Mouse (Mus musculus) liver, embryonic 14.5 days (tissue): Measurements from ENCODE around the gene Glt6d1. TPM values are rescaled to one million over a fixed set of nuclear protein-coding genes. Genes with fewer than 3 reads are reported as not detected.

Experiments
- ATAC-seq: fragments of 200-750 bp; cut with Nextera tagmentation; 2 replicates; pipeline ENCODE4 v1.8.0; 2017; ENCODE audit warnings: moderate number of reproducible peaks, mild to moderate bottlenecking, moderate library complexity; ENCODE audit not compliant: insufficient read depth
- DNase-seq, 3 experiments: peaks; one replicate each; pipeline ENCODE4 v3.0.0-alpha.2; 2012 to 2013; ENCODE audit warnings: low read depth in 3 of 3, low spot score in 3 of 3
- H3K27ac ChIP-seq: fragments of 300-500 bp; sonication (generic); 2 replicates; pipeline ENCODE4 v1.5.1; 2014; ENCODE audit warnings: moderate library complexity, mild to moderate bottlenecking, control low read depth, inconsistent platforms
- H3K27me3 ChIP-seq: fragments of 300-500 bp; sonication (generic); 2 replicates; pipeline ENCODE4 v1.6.1; 2014; ENCODE audit warnings: mild to moderate bottlenecking, low read length, moderate library complexity; ENCODE audit not compliant: control insufficient read depth, insufficient read depth
- H3K36me3 ChIP-seq: fragments of 300-500 bp; sonication (generic); replicated peaks from 2 replicates; pipeline ENCODE4 v1.6.1; 2014; ENCODE audit warnings: low read depth; ENCODE audit not compliant: control insufficient read depth, insufficient read depth
- H3K4me1 ChIP-seq, 2 experiments: fragments of 200-500 bp in 1 of 2; fragments of 300-500 bp in 1 of 2; sonication (generic) in 1 of 2; replicated peaks; 2 replicates each; pipeline ENCODE4 v1.6.1; 2012 to 2014; ENCODE audit warnings: antibody characterized with exemption in 1 of 2, inconsistent platforms in 1 of 2, low read length in 1 of 2; ENCODE audit not compliant: control insufficient read depth in 2 of 2, insufficient read depth in 2 of 2
- H3K4me2 ChIP-seq: fragments of 300-500 bp; sonication (generic); 2 replicates; pipeline ENCODE4 v1.6.1; 2014; ENCODE audit warnings: low read depth, mild to moderate bottlenecking, control low read depth, moderate library complexity
- H3K4me3 ChIP-seq, 2 experiments: fragments of 200-500 bp in 1 of 2; fragments of 300-500 bp in 1 of 2; sonication (generic) in 1 of 2; 2 replicates each; pipeline ENCODE4 v1.5.1; 2012 to 2014; ENCODE audit warnings: low read depth in 2 of 2, low read length in 2 of 2, mild to moderate bottlenecking in 2 of 2, control low read depth in 1 of 2, inconsistent platforms in 1 of 2, moderate library complexity in 1 of 2; ENCODE audit not compliant: insufficient read depth in 1 of 2
- H3K9ac ChIP-seq: fragments of 300-500 bp; sonication (generic); replicated peaks from 2 replicates; pipeline ENCODE4 v1.6.1; 2014; ENCODE audit warnings: mild to moderate bottlenecking, control low read depth, moderate library complexity
- H3K9me3 ChIP-seq: fragments of 300-500 bp; sonication (generic); 2 replicates; pipeline ENCODE4 v1.6.1; 2016; ENCODE audit warnings: low read length, mixed read lengths; ENCODE audit not compliant: control insufficient read depth
- CTCF ChIP-seq: IDR thresholded peaks from 2 replicates; pipeline ENCODE4 v1.5.1; 2016; ENCODE audit warnings: antibody characterized with exemption, low read depth, control low read depth
- EP300 ChIP-seq: IDR thresholded peaks from 2 replicates; pipeline ENCODE4 v1.6.1; 2016; ENCODE audit warnings: antibody characterized with exemption, low read depth
- WGBS: fragments of 180-500 bp; shearing (Covaris S2); extraction: QIAGEN DNeasy Blood & Tissue Kit; methylation state at CpG from one replicate; pipeline ENCODE4 v1.1.7; 2014; ENCODE audit not compliant: insufficient replicate concordance; 5-methylcytosine and 5-hydroxymethylcytosine counted together
- polyA plus RNA-seq, 2 experiments: library from polyadenylated mRNA; depleted of rRNA in 1 of 2; stranded (reverse) in 1 of 2; unstranded in 1 of 2; fragments of >200 nt; fragmentation: Nextera tagmentation in 1 of 2; extraction: Ambion mirVana in 1 of 2; gene quantifications; 2 replicates each; pipeline versions ENCODE4 v1.2.1 to v1.2.3; 2012 to 2014

Gene Glt6d1
- polyA plus RNA-seq, 2 experiments = not detected

- TF ChIP-seq CTCF (no peak), EP300 (no peak)
- Histone ChIP-seq H3K9ac (no peak overlapping the region), H3K4me1 (no peaks in the 10 kb centered on the region), H3K27me3 (no peaks in the 10 kb centered on the region), H3K36me3 (no peaks in the 10 kb centered on the region), H3K4me3 (no peak overlapping the region), H3K27ac (no peak overlapping the region), H3K4me2 (no peak overlapping the region), H3K9me3 (no peaks in the 10 kb centered on the region)
- ATAC-seq (no peak), DNase-seq (no peak)
- WGBS = 59% methylated on average over 2 of the region's 2 CpGs
Observed at GRCm38 (mm10) chr2:25773507-25773906, 42.1 kb downstream of the Glt6d1 start.

GRCm38 (mm10) chr2:25767764-25768163 lies 47.9 kb downstream of the Glt6d1 start:
- H3K4me3 ChIP-seq = no peak overlapping the region
- no peaks in the 10 kb centered on the region for H3K36me3 ChIP-seq
- H3K27me3 ChIP-seq = no peaks in the 10 kb centered on the region
- WGBS = 58% methylated on average over 4 of the region's 4 CpGs
- ATAC-seq (no peak), DNase-seq (no peak)
- H3K27ac ChIP-seq = no peak overlapping the region
- H3K4me2 ChIP-seq = no peak overlapping the region
- no peak overlapping the region for H3K9ac ChIP-seq
- no peaks in the 10 kb centered on the region for H3K4me1 ChIP-seq
- no peaks in the 10 kb centered on the region for H3K9me3 ChIP-seq
- TF ChIP-seq CTCF (no peak), EP300 (no peak)

- ATAC-seq (no peak), DNase-seq (no peak)
- Histone ChIP-seq H3K27ac (no peak within 1 kb of the TSS), H3K4me3 (no peak within 1 kb of the TSS), H3K9ac (no peak within 1 kb of the TSS), H3K27me3 (no peaks in the 10 kb centered on the region), H3K4me1 (no peaks in the 10 kb centered on the region), H3K9me3 (no peaks in the 10 kb centered on the region), H3K36me3 (no peaks in the 10 kb centered on the region), H3K4me2 (no peak within 1 kb of the TSS)
- TF ChIP-seq EP300 (no peak), CTCF (no peak)
- 33% methylated on average over 2 of the region's 2 CpGs for WGBS
Observed at GRCm38 (mm10) chr2:25765269-25765668, 50.4 kb downstream of the Glt6d1 start, which contains the start of gene Lcn3. Gene Lcn3, plus strand, starts transcription at chr2:25765569.

- no peak for ATAC-seq
- no peaks in the 10 kb centered on the region for H3K9me3 ChIP-seq
Observed at GRCm38 (mm10) chr2:25758064-25758625, 57.5 kb downstream of the Glt6d1 start.

GRCm38 (mm10) chr2:25754201-25754600 lies 61.4 kb downstream of the Glt6d1 start:
- Histone ChIP-seq H3K9ac (no peak overlapping the region), H3K27me3 (no peaks in the 10 kb centered on the region), H3K9me3 (no peaks in the 10 kb centered on the region), H3K4me3 (no peak overlapping the region), H3K4me1 (no peaks in the 10 kb centered on the region), H3K4me2 (no peak overlapping the region), H3K36me3 (no peaks in the 10 kb centered on the region), H3K27ac (no peak overlapping the region)
- DNase-seq (no peak), ATAC-seq (no peak)
- 63% methylated on average over 1 of the region's 1 CpGs for WGBS
- TF ChIP-seq CTCF = no peak
- TF ChIP-seq EP300 = no peak

More at GRCm38 (mm10) chr2:25758064-25758625, 57.5 kb downstream of the Glt6d1 start:
- DNase-seq = no peak
- H3K4me3 ChIP-seq = no peak overlapping the region
- H3K4me2 ChIP-seq = no peak overlapping the region
- H3K27ac ChIP-seq = no peak overlapping the region
- WGBS = 43% methylated on average over 4 of the region's 4 CpGs
- no peaks in the 10 kb centered on the region for H3K4me1 ChIP-seq
- H3K27me3 ChIP-seq = no peaks in the 10 kb centered on the region
- no peak overlapping the region for H3K9ac ChIP-seq
- H3K36me3 ChIP-seq = no peaks in the 10 kb centered on the region
- TF ChIP-seq CTCF = no peak
- TF ChIP-seq EP300 = no peak

Other genes starting within 250 kb of the Glt6d1 start
- 1.6 and 9.7 TPM in 2 replicates for gene Mamdc4, start 241.0 kb downstream of the Glt6d1 start, polyA plus RNA-seq (2012; rRNA removed)
- 0.18 and 0.25 TPM in 2 replicates for gene Mamdc4, start 241.0 kb downstream of the Glt6d1 start, polyA plus RNA-seq (2014; fragmentation: Nextera tagmentation; extraction: Ambion mirVana)
- 29.5 and 31.4 TPM in 2 replicates for gene Phpt1, start 240.6 kb downstream of the Glt6d1 start, polyA plus RNA-seq (2012; rRNA removed)
- gene Phpt1, start 240.6 kb downstream of the Glt6d1 start, polyA plus RNA-seq (2014; fragmentation: Nextera tagmentation; extraction: Ambion mirVana) = 44.9 and 46.5 TPM in 2 replicates
- 0.07 and 0.11 TPM in 2 replicates for gene Ajm1, start 234.1 kb downstream of the Glt6d1 start, polyA plus RNA-seq (2012; rRNA removed)
- gene Ajm1, start 234.1 kb downstream of the Glt6d1 start, polyA plus RNA-seq (2014; fragmentation: Nextera tagmentation; extraction: Ambion mirVana) = not detected in 2 replicates
- 19.0 and 21.5 TPM in 2 replicates for gene Rabl6, start 207.3 kb downstream of the Glt6d1 start, polyA plus RNA-seq (2012; rRNA removed)
- 18.6 and 19.7 TPM in 2 replicates for gene Rabl6, start 207.3 kb downstream of the Glt6d1 start, polyA plus RNA-seq (2014; fragmentation: Nextera tagmentation; extraction: Ambion mirVana)
- not detected in 2 replicates for gene Ccdc183, start 198.2 kb downstream of the Glt6d1 start, polyA plus RNA-seq (2012; rRNA removed)
- 0.08 TPM in 1 of 2 replicates, not detected in the other for gene Ccdc183, start 198.2 kb downstream of the Glt6d1 start, polyA plus RNA-seq (2014; fragmentation: Nextera tagmentation; extraction: Ambion mirVana)
- 5.9 and 9.8 TPM in 2 replicates for gene Tmem141, start 193.8 kb downstream of the Glt6d1 start, polyA plus RNA-seq (2012; rRNA removed)
- gene Tmem141, start 193.8 kb downstream of the Glt6d1 start, polyA plus RNA-seq (2014; fragmentation: Nextera tagmentation; extraction: Ambion mirVana) = 9.3 and 9.4 TPM in 2 replicates
- 23.4 and 27.6 TPM in 2 replicates for gene Fcna, start 187.8 kb downstream of the Glt6d1 start, polyA plus RNA-seq (2012; rRNA removed)
- gene Fcna, start 187.8 kb downstream of the Glt6d1 start, polyA plus RNA-seq (2014; fragmentation: Nextera tagmentation; extraction: Ambion mirVana) = 41.5 and 47.1 TPM in 2 replicates
- gene Lcn8, start 162.7 kb downstream of the Glt6d1 start, polyA plus RNA-seq (2012; rRNA removed) = not detected in 2 replicates
- gene Lcn8, start 162.7 kb downstream of the Glt6d1 start, polyA plus RNA-seq (2014; fragmentation: Nextera tagmentation; extraction: Ambion mirVana) = not detected in 2 replicates
- gene Lcn5, start 157.9 kb downstream of the Glt6d1 start, polyA plus RNA-seq (2012; rRNA removed) = not detected in 2 replicates
- not detected in 2 replicates for gene Lcn5, start 157.9 kb downstream of the Glt6d1 start, polyA plus RNA-seq (2014; fragmentation: Nextera tagmentation; extraction: Ambion mirVana)
- not detected in 2 replicates for gene Lcn6, start 139.1 kb downstream of the Glt6d1 start, polyA plus RNA-seq (2012; rRNA removed)
- gene Lcn6, start 139.1 kb downstream of the Glt6d1 start, polyA plus RNA-seq (2014; fragmentation: Nextera tagmentation; extraction: Ambion mirVana) = not detected in 2 replicates
- not detected in 2 replicates for gene Lcn10, start 133.1 kb downstream of the Glt6d1 start, polyA plus RNA-seq (2012; rRNA removed)
- gene Lcn10, start 133.1 kb downstream of the Glt6d1 start, polyA plus RNA-seq (2014; fragmentation: Nextera tagmentation; extraction: Ambion mirVana) = not detected in 2 replicates
- gene Obp2a, start 115.8 kb downstream of the Glt6d1 start, polyA plus RNA-seq (2012; rRNA removed) = not detected in 2 replicates
- gene Obp2a, start 115.8 kb downstream of the Glt6d1 start, polyA plus RNA-seq (2014; fragmentation: Nextera tagmentation; extraction: Ambion mirVana) = not detected in 2 replicates
- gene Bmyc, start 109.1 kb downstream of the Glt6d1 start, polyA plus RNA-seq (2012; rRNA removed) = 3.9 and 5.9 TPM in 2 replicates
- gene Bmyc, start 109.1 kb downstream of the Glt6d1 start, polyA plus RNA-seq (2014; fragmentation: Nextera tagmentation; extraction: Ambion mirVana) = 7.3 and 7.4 TPM in 2 replicates
- not detected in 2 replicates for gene Obp2b, start 78.8 kb downstream of the Glt6d1 start, polyA plus RNA-seq (2012; rRNA removed)
- gene Obp2b, start 78.8 kb downstream of the Glt6d1 start, polyA plus RNA-seq (2014; fragmentation: Nextera tagmentation; extraction: Ambion mirVana) = not detected in 2 replicates
- not detected in 2 replicates for gene Lcn3, start 50.3 kb downstream of the Glt6d1 start, polyA plus RNA-seq (2012; rRNA removed)
- gene Lcn3, start 50.3 kb downstream of the Glt6d1 start, polyA plus RNA-seq (2014; fragmentation: Nextera tagmentation; extraction: Ambion mirVana) = not detected in 2 replicates
- not detected in 2 replicates for gene Lcn11, start 38.8 kb downstream of the Glt6d1 start, polyA plus RNA-seq (2012; rRNA removed)
- gene Lcn11, start 38.8 kb downstream of the Glt6d1 start, polyA plus RNA-seq (2014; fragmentation: Nextera tagmentation; extraction: Ambion mirVana) = not detected in 2 replicates
- not detected in 2 replicates for gene Gm13539, start 33.6 kb downstream of the Glt6d1 start, polyA plus RNA-seq (2012; rRNA removed)
- not detected in 2 replicates for gene Gm13539, start 33.6 kb downstream of the Glt6d1 start, polyA plus RNA-seq (2014; fragmentation: Nextera tagmentation; extraction: Ambion mirVana)
- not detected in 2 replicates for gene Lcn9, start 7.3 kb upstream of the Glt6d1 start, polyA plus RNA-seq (2012; rRNA removed)
- not detected in 2 replicates for gene Lcn9, start 7.3 kb upstream of the Glt6d1 start, polyA plus RNA-seq (2014; fragmentation: Nextera tagmentation; extraction: Ambion mirVana)
- gene Sohlh1, start 31.4 kb upstream of the Glt6d1 start, polyA plus RNA-seq (2012; rRNA removed) = not detected in 2 replicates
- gene Sohlh1, start 31.4 kb upstream of the Glt6d1 start, polyA plus RNA-seq (2014; fragmentation: Nextera tagmentation; extraction: Ambion mirVana) = not detected in 2 replicates
- 0.08 and 0.09 TPM in 2 replicates for gene Kcnt1, start 47.9 kb upstream of the Glt6d1 start, polyA plus RNA-seq (2012; rRNA removed)
- not detected in 2 replicates for gene Kcnt1, start 47.9 kb upstream of the Glt6d1 start, polyA plus RNA-seq (2014; fragmentation: Nextera tagmentation; extraction: Ambion mirVana)
- gene Camsap1, start 167.4 kb upstream of the Glt6d1 start, polyA plus RNA-seq (2012; rRNA removed) = 2.3 and 2.8 TPM in 2 replicates
- gene Camsap1, start 167.4 kb upstream of the Glt6d1 start, polyA plus RNA-seq (2014; fragmentation: Nextera tagmentation; extraction: Ambion mirVana) = 4.7 and 6.6 TPM in 2 replicates
- gene Ubac1, start 205.9 kb upstream of the Glt6d1 start, polyA plus RNA-seq (2012; rRNA removed) = 259 and 320 TPM in 2 replicates
- 504 and 526 TPM in 2 replicates for gene Ubac1, start 205.9 kb upstream of the Glt6d1 start, polyA plus RNA-seq (2014; fragmentation: Nextera tagmentation; extraction: Ambion mirVana)